Mouse (Mus musculus): ENCODE data around the gene Cdc25b. TPM values are rescaled to one million over a fixed set of nuclear protein-coding genes. Genes with fewer than 3 reads are reported as not detected.

The Cdc25b gene
- total and polyA plus RNA-seq, 2 experiments from 2014 or later = 15.0 to 15.3 TPM

GRCm38 (mm10) chr2:131204410-131204981 lies 17.7 kb downstream of the Cdc25b start:
- Histone ChIP-seq H3K27ac (ENCODE audit: low read depth) (peak overlapping the region; percentile 77), H3K27me3 (ENCODE audit: control insufficient read depth, insufficient read depth, low read length) (no peaks in the 10 kb centered on the region), H3K9me3 (replicated peaks; ENCODE audit: control insufficient read depth, low read length) (no peaks in the 10 kb centered on the region), H3K36me3 (replicated peaks; ENCODE audit: control insufficient read depth, insufficient read depth, low read length) (0 out of 2 replicates have a peak, but pooled peaks cover 2% of the 10 kb centered on the region), H3K4me2 (ENCODE audit: low read depth, low read length) (peak overlapping the region; percentile 22; the same call in 1 of the 2 replicates), H3K4me1 (ENCODE audit: control insufficient read depth, insufficient read depth) (peaks cover 18% of the 10 kb centered on the region), H3K9ac (replicated peaks; ENCODE audit: low read depth, low read length) (no peak overlapping the region), H3K4me3 (ENCODE audit: low read depth, low read length) (no peak overlapping the region)
- TF ChIP-seq CTCF (IDR thresholded peaks at IDR 0.05; ENCODE audit: low read depth) = no peak
- TF ChIP-seq EP300 (IDR thresholded peaks at IDR 0.05; ENCODE audit: low read depth) = peak; percentile 97
- peak; percentile 97 for DNase-seq (ENCODE audit: low spot score)
- WGBS = 12% methylated on average over 7 of the region's 7 CpGs
- peak; percentile 91 for ATAC-seq (ENCODE audit: insufficient read depth, low read depth)

GRCm38 (mm10) chr2:131205521-131206182 lies 18.9 kb downstream of the Cdc25b start:
- TF ChIP-seq EP300 (IDR thresholded peaks at IDR 0.05; ENCODE audit: low read depth) = no peak
- no peak for TF ChIP-seq CTCF (IDR thresholded peaks at IDR 0.05; ENCODE audit: low read depth)
- H3K9ac ChIP-seq (replicated peaks; ENCODE audit: low read depth, low read length) = no peak overlapping the region
- 62% methylated on average over 8 of the region's 8 CpGs for WGBS
- H3K36me3 ChIP-seq (replicated peaks; ENCODE audit: control insufficient read depth, insufficient read depth, low read length) = no peaks in the 10 kb centered on the region
- H3K27ac ChIP-seq (ENCODE audit: low read depth) = peak overlapping the region; percentile 77; the same call in 1 of the 2 replicates
- H3K4me3 ChIP-seq (ENCODE audit: low read depth, low read length) = no peak overlapping the region
- no peaks in the 10 kb centered on the region for H3K27me3 ChIP-seq (ENCODE audit: control insufficient read depth, insufficient read depth, low read length)
- DNase-seq (ENCODE audit: low spot score) (no peak), ATAC-seq (ENCODE audit: insufficient read depth, low read depth) (no peak)
- H3K4me2 ChIP-seq (ENCODE audit: low read depth, low read length) = no peak overlapping the region
- H3K9me3 ChIP-seq (replicated peaks; ENCODE audit: control insufficient read depth, low read length) = no peaks in the 10 kb centered on the region
- peaks cover 22% of the 10 kb centered on the region for H3K4me1 ChIP-seq (ENCODE audit: control insufficient read depth, insufficient read depth)

- no peaks in the 10 kb centered on the region for H3K9me3 ChIP-seq (replicated peaks; ENCODE audit: control insufficient read depth, low read length)
- H3K4me3 ChIP-seq (ENCODE audit: low read depth, low read length) = no peak within 1 kb of the TSS
- no peak for DNase-seq (ENCODE audit: low spot score)
- no peaks in the 10 kb centered on the region for H3K36me3 ChIP-seq (replicated peaks; ENCODE audit: control insufficient read depth, insufficient read depth, low read length)
- H3K27ac ChIP-seq (ENCODE audit: low read depth) = no peak within 1 kb of the TSS
- no peak for ATAC-seq (ENCODE audit: insufficient read depth, low read depth)
- WGBS = 79% methylated on average over 4 of the region's 4 CpGs
- no peak for TF ChIP-seq EP300 (IDR thresholded peaks at IDR 0.05; ENCODE audit: low read depth)
- TF ChIP-seq CTCF (IDR thresholded peaks at IDR 0.05; ENCODE audit: low read depth) = no peak
- H3K4me1 ChIP-seq (ENCODE audit: control insufficient read depth, insufficient read depth) = peaks cover 29% of the 10 kb centered on the region
- no peak within 1 kb of the TSS for H3K9ac ChIP-seq (replicated peaks; ENCODE audit: low read depth, low read length)
- no peak within 1 kb of the TSS for H3K4me2 ChIP-seq (ENCODE audit: low read depth, low read length)
- no peaks in the 10 kb centered on the region for H3K27me3 ChIP-seq (ENCODE audit: control insufficient read depth, insufficient read depth, low read length)
Measured at GRCm38 (mm10) chr2:131206778-131207177, 20.0 kb downstream of the Cdc25b start, which contains the start of gene Ap5s1. Ap5s1 (plus strand) TSS chr2:131207078.

DNA sequence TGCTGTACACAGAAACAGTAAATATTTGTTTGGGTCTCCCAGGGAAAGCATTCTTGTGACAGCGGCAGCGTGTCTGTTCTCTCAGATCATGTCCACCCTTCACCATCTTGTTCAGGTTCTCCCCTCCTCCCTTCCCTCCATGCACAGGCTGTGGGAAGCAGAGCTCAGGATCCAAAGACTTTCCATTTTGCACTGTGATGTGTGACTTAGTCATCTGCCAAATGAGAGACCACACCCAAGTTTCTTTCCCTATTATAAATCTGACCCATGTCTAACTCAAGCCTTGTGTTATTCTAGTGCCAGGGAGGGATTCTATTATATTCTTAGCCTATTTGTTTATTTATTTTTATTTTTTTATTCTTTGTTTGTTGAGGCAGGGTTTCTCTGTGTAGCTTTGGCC lies 21.6 kb downstream of the Cdc25b start:
- no peaks in the 10 kb centered on the region for H3K27me3 ChIP-seq (ENCODE audit: control insufficient read depth, insufficient read depth, low read length)
- ATAC-seq (ENCODE audit: insufficient read depth, low read depth) (no peak), DNase-seq (ENCODE audit: low spot score) (no peak)
- TF ChIP-seq CTCF (IDR thresholded peaks at IDR 0.05; ENCODE audit: low read depth) (no peak), EP300 (IDR thresholded peaks at IDR 0.05; ENCODE audit: low read depth) (no peak)
- H3K27ac ChIP-seq (ENCODE audit: low read depth) = no peak overlapping the region
- peaks cover 11% of the 10 kb centered on the region for H3K36me3 ChIP-seq (replicated peaks; ENCODE audit: control insufficient read depth, insufficient read depth, low read length)
- no peak overlapping the region for H3K4me2 ChIP-seq (ENCODE audit: low read depth, low read length)
- peaks cover 44% of the 10 kb centered on the region for H3K4me1 ChIP-seq (ENCODE audit: control insufficient read depth, insufficient read depth)
- no peak overlapping the region for H3K9ac ChIP-seq (replicated peaks; ENCODE audit: low read depth, low read length)
- 95% methylated on average over 2 of the region's 2 CpGs for WGBS
- no peaks in the 10 kb centered on the region for H3K9me3 ChIP-seq (replicated peaks; ENCODE audit: control insufficient read depth, low read length)
- no peak overlapping the region for H3K4me3 ChIP-seq (ENCODE audit: low read depth, low read length)

DNA sequence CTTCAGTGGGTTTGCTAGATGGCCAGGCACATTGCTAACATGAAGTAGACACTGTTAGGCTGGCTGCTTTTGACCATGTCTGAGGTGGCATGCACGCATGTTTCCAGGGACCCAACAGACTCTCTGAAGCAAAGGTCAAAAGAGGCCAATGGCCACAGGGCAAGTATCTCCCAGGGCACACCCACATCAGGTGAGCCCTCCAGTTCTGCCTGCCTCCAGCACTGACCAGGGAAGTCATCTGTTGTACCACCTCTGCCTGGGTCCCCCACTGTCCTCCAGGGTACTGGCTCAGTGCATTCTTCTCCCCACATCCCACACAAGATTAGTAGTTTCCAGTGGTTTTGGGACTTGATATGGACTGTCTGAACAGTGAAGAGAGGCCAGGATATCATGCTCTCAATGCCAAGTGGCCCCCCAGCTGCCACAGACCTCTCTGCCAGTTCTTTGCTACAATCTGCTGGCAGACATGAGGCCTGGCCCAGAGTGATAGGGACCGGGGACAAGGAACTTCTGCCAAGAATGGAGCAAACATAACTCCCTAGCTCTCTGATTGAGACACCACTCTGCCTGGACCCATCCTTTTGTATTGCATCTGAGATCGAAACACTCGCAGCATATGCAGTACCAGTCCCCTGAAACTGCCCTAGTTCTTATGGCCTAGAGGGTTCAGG lies 22.5 kb downstream of the Cdc25b start:
- peak overlapping the region; percentile 88 for H3K27ac ChIP-seq (ENCODE audit: low read depth)
- DNase-seq (ENCODE audit: low spot score) = no peak

More for the DNA sequence above, 22.5 kb downstream of the Cdc25b start:
- H3K9ac ChIP-seq (replicated peaks; ENCODE audit: low read depth, low read length) = peak overlapping the region; percentile 74; the same call in 1 of the 2 replicates
- H3K4me2 ChIP-seq (ENCODE audit: low read depth, low read length) = peak overlapping the region; percentile 67
- TF ChIP-seq CTCF (IDR thresholded peaks at IDR 0.05; ENCODE audit: low read depth) (no peak), EP300 (IDR thresholded peaks at IDR 0.05; ENCODE audit: low read depth) (no peak)
- H3K9me3 ChIP-seq (replicated peaks; ENCODE audit: control insufficient read depth, low read length) = no peaks in the 10 kb centered on the region
- H3K4me1 ChIP-seq (ENCODE audit: control insufficient read depth, insufficient read depth) = peaks cover 45% of the 10 kb centered on the region
- H3K27me3 ChIP-seq (ENCODE audit: control insufficient read depth, insufficient read depth, low read length) = no peaks in the 10 kb centered on the region
- peaks cover 21% of the 10 kb centered on the region for H3K36me3 ChIP-seq (replicated peaks; ENCODE audit: control insufficient read depth, insufficient read depth, low read length)
- 58% methylated on average over 4 of the region's 4 CpGs for WGBS
- peak overlapping the region; percentile 61; the same call in 1 of the 2 replicates for H3K4me3 ChIP-seq (ENCODE audit: low read depth, low read length)
- no peak for ATAC-seq (ENCODE audit: insufficient read depth, low read depth)

Measured in heart, postnatal 0 days (tissue).